Mouse (Mus musculus) retina, embryonic 14.5 days (tissue): ENCODE measurements around the gene A030014E15Rik.
"Not testable (repeated sequence)": the region's sequence is repeated elsewhere in the genome, so short reads cannot be mapped to it uniquely, and the experiment has no call there.

Experiments used
- DNase-seq: peaks from one replicate; pipeline ENCODE4 v3.0.0-alpha.2; 2015; ENCODE audit warnings: low spot score

A030014E15Rik gene

DNA sequence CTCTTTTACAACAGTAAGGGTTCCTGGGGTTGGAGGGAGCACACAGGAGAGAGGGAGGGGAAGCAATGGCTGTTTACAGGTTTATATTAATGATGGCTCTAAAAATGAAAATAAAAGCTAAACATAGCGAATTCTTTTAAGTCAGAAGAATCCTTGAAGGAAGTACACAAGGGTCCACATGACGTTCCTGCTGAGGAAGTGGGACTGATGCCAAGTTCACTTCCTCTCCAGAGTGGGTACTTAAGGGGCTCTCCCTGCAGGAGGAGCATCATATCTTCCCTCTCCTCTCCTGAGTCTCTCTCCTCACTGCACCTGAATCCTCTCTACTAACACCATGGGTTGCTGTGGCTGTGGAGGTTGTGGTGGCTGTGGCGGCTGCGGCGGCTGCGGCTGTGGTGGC is at the start of gene A030014E15Rik:
TSS of gene A030014E15Rik (plus strand) at position 268 of the 400 bp plus-strand sequence.
- DNase-seq, result no peak

DNA sequence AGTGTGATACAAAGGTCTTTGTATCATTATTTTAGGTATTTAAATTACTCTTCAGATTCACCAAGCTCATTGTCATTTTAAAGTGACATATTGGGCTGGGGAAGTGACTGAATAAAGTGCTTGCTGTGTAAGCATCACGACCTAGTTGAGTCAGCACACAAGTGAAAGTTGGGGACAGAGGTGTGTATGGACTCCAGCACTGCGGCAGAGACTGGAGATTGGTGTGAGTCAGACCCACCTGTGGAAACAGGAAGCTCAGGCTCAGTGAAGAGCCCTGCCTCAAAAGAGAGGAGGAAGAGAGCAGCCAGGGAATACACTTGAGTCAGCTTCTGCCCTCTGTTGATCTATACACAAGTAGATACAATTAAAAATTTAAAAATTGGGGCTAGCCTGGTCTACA is 45.5 kb upstream of the A030014E15Rik start:
- DNase-seq, result no peak

DNA sequence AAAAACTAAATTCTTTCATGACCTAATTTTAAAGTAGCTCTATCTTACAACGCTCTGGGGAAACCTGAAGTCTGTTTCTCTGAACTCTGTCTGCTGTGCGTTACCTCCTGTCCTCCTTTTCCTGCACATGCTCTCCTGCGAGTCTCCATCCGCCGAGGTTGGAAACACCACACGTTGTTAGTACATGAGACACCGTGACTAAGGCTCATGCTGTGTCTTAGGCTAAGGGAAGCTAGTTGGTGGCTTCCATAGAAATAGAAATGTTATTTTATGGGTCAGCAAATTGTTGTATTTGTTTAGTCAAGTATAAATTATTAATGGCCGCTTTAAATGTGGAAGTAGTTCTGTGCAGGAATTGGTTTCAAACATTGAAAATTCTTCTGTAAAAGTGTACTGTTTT is 44.5 kb upstream of the A030014E15Rik start:
- peak; percentile 54 for DNase-seq

DNA sequence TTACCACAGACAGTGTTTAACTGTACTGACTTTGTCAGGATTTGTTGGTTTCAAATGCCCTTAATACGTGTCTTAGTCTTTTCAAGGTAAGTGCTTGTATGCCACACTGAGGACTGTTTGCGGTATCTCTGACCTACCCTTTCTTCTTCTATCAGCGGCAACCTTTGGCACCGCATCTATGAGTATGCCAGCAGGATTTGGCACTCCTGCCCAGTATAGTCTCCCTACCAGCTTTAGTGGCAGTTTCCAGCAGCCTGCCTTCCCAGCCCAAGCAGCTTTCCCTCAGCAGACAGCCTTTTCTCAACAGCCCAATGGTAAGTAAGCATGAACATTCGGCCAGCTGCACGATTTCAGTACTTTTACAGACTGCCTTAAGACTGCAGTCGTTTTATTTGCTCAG is 31.4 kb upstream of the A030014E15Rik start:
- DNase-seq, result no peak

DNA sequence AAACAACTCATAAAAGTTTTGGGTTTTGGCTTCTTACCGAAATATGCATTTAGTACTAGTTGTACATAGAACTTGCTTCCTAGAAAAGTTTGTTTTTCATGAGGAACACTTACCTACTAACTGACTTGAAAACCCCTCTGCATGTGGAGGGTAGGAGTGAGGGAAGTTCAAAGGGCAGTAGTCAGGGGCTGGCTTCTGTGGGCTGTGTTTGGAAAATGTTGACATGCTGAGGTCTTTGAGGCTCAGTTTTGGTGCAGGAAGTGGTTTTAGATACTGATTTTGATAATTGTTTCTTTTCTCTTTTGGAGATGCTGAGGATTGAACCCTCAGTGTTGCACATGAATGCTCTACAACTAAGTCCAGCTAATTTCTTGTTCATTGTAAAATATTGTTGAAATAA is 24.1 kb upstream of the A030014E15Rik start:
- DNase-seq, result no peak

DNA sequence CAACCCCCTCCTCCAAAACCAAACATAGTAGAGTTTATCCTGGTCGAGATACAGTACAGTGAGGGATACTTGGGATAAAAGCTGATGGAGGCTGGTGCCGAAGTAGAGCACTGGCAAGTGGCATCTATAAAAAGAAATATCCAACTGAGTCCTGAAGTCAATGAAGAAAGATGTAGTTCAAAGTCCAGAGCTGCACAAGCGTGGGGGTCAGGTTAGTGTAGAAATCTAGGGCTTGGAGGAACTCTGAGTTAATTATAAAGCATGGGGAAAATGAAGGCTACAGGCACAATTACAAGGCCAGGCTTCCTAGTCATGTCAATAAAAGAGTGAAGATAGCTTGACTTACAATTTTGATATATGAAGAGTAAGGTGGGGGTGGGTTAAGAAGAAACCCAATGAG is 23.5 kb upstream of the A030014E15Rik start:
- DNase-seq, result no peak

DNA sequence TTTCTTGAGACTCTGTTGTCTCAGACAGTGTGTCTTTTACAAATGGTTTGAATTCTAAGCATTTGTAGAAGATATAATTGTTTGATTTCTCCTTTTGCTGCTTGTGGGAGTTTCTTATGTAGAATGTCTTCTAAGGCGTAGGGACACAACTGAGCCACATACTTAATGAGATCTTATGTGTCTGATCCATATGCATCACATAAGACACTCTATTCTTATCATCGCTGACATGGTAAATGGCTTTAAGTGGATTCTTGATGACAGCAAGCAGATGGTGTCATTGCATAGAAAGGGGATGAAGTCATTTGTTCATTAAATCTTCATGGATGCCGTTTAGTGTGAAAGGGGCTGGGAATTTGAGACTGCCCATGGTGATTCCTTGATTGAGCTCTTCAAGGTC is 18.8 kb upstream of the A030014E15Rik start:
- DNase-seq, result peak; percentile 31

DNA sequence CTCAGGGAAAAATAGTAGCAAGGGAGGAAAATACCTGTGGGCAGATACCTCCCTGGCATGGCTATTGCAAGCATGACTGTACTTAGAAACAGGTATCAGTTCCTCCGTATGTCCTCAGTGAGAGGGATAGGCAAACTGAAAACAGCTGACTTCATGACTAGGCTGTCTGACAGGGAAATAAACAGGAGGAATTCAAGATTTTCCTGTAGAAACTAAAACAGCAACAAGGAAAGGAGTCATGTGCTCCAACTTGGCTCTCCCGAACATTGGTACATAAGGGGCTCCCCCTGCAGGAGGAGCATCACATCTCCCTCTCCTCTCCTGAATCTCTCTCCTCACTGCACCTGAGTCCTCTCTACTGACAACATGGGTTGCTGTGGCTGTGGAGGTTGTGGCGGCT is 11.7 kb upstream of the A030014E15Rik start, which contains the start of gene A030005L19Rik:
TSS of gene A030005L19Rik (plus strand) at position 301 of the 400 bp plus-strand sequence.
- no peak for DNase-seq

DNA sequence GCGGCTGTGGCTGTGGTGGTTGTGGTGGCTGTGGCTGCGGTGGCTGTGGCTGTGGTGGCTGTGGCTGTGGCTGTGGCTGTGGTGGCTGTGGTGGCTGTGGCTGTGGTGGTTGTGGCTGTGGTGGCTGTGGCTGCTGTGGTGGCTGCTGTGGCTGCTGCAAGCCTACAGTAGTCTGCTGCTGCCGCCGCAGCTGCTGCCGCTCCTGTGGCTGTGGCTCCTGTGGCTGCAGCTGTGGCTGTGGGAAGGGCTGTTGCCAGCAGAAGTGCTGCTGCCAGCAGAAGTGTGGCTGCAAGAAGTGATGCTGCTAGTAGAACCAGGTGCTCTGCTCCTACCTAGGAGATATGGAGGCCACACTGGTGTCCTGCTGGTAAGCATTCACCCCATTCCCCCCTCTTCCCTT is 11.3 kb upstream of the A030014E15Rik start:
- not testable (repeated sequence) for DNase-seq

DNA sequence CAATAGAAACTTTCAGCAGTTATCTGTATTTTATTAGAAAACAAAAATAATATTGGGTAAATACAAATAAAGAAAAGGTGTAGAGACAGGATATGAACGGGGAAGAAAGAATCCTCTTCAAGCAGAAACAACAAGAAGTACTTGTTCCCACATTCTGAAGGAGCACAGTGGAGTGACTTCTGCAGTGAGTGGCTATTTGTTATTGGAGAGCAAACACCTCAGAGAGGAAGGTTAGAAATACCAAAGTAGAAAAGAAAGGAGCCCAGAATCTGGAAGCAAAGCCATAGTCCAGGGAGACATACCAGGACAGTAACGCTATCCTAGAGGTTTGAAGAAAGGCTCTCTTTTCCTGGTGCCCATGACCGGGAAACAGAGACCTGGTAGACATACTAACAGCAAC is 5.8 kb downstream of the A030014E15Rik start:
- not testable (repeated sequence) for DNase-seq

DNA sequence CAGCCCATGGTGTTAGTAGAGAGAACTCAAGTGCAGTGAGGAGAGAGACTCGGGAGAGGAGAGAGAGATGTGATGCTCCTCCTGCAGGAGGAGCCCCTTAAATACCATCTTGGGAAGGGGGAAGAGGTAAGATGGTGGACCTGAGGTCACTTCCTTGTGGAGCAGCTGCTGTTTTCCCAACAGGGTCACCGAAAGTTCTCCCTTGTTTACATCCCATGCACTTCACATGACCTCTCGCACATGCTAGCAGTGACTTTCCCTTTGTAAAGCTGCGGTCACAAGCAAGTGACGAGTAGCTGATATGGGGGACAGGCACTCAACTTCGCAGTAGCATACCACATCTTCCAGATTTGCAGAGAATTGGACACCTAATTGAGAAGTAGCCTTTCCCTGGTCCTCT is 6.6 kb downstream of the A030014E15Rik start, which contains the start of gene Gm6217:
TSS of gene Gm6217 (minus strand) at position 74 of the 400 bp plus-strand sequence.
- DNase-seq, result not testable (repeated sequence)

DNA sequence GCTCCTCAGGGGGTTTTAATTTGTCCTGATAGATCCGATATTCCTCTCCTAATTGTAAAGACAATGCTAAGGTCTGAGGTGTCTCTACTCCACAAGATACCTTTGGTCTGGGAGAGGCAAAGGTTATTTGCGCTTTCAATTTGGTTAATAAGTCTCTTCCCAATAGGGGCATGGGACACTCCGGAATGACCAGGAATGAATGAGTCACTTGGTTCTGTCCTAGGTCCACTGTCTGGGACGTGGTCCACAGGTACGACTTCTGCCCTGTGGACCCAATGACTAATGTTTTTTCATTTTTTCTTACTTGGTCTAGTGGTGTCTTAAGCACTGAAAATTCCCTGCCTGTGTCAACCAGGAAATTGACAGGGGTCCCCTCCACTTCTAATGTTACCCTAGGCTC is 13.9 kb downstream of the A030014E15Rik start:
- no peak for DNase-seq

DNA sequence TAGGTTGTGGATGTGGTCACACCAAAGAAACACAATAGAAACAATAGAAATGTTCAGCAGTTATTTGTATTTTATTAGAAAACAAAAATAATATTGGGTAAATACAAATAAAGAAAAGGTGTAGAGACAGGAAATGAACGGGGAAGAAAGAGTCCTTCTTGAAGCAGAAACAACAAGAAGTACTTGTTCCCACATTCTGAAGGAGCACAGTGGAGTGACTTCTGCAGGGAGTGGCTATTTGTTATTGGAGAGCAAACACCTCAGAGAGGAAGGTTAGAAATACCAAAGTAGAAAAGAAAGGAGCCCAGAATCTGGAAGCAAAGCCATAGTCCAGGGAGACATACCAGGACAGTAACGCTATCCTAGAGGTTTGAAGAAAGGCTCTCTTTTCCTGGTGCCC is 17.8 kb downstream of the A030014E15Rik start:
- DNase-seq, result not testable (repeated sequence)

DNA sequence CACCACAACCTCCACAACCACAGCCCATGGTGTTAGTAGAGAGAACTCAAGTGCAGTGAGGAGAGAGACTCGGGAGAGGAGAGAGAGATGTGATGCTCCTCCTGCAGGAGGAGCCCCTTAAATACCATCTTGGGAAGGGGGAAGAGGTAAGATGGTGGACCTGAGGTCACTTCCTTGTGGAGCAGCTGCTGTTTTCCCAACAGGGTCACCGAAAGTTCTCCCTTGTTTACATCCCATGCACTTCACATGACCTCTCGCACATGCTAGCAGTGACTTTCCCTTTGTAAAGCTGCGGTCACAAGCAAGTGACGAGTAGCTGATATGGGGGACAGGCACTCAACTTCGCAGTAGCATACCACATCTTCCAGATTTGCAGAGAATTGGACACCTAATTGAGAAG is 18.6 kb downstream of the A030014E15Rik start, which contains the start of gene A030003K21Rik:
TSS of gene A030003K21Rik (minus strand) at position 94 of the 400 bp plus-strand sequence.
- not testable (repeated sequence) for DNase-seq

DNA sequence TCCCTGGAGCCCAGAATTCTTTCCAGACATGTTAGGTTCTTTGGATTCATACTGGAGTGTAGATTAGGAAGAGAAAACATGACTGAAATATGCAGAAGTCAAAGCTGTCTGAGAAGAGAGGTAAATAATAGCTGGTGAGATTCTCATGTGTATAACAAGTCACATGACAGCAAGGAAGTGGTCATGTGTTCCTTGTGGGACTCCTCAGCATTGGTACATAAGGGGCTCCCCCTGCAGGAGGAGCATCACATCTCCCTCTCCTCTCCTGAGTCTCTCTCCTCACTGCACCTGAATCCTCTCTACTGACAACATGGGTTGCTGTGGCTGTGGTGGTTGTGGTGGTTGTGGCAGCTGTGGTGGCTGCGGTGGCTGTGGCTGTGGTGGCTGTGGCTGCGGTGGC is 21.3 kb downstream of the A030014E15Rik start:
- DNase-seq, result not testable (repeated sequence)

DNA sequence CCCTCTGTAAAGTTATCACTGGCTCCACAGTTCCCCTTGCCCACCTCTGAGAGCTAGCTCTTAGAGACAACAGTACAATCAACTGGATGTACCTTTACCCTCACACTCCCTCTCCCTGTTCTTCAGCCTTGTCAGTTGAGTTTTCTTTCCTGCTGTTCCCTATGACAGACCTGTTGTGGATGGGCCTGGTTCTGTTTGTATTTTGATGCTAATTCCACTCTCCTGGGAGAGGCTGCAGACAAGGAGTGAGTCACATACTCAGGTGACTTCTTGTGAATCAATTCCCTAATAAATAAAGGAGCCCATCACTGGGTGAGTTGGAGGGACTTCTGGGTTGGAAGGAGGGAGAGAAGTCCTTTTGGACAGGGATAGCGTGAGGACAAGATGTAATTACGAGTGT is 23.9 kb downstream of the A030014E15Rik start:
- no peak for DNase-seq

DNA sequence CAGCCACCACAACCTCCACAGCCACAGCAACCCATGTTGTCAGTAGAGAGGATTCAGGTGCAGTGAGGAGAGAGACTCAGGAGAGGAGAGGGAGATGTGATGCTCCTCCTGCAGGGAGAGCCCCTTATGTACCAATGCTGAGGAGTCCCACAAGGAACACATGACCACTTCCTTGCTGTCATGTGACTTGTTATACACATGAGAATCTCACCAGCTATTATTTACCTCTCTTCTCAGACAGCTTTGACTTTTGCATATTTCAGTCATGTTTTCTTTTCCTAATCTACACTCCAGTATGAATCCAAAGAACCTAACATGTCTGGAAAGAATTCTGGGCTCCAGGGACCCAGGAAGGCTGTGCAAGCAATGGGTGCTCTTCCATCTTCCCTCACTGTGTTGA is 31.2 kb downstream of the A030014E15Rik start, which contains the start of gene Gm7544:
TSS of gene Gm7544 (minus strand) at position 101 of the 400 bp plus-strand sequence.
- not testable (repeated sequence) for DNase-seq

DNA sequence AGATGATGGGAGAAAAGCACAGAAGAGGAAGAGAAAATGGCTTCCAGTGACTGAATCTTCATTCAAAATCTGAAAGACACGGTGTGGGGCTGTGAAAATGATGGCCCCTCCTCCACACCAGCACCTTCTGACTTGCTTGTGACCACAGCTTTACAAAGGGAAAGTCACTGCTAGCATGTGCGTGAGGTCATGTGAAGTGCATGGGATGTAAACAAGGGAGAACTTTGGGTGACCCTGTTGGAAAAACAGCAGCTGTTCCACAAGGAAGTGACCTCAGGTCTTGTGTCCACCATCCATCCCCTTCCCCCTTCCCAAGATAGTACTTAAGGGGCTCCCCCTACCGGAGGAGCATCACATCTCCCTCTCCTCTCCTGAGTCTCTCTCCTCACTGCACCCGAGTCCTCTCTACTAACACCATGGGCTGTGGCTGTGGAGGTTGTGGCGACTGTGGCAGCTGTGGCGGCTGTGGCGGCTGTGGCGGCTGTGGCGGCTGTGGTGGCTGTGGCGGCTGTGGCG is 35.2 kb downstream of the A030014E15Rik start, which contains the start of gene Gm47955:
TSS of gene Gm47955 (plus strand) at position 417 of the 516 bp plus-strand sequence.
- no peak for DNase-seq

DNA sequence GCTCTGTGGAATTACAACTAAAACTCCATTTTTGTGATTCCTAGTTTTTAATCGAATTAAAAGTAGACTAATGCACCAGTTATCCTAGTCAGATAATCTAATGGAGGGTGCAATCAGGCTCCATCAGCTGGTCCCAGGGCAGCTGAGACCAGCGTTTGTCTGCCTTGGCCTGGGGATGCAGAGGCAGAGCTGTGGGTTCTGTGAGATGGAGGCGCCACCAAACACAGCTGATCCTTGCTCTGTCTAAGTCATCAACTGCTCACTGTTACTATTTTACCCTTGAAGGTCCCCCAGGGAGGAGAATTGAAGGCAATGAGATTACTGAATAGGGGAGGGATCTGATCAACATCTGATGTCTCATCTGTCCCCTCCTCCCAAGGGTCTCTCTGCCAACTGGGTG is 41.7 kb downstream of the A030014E15Rik start:
- no peak for DNase-seq

DNA sequence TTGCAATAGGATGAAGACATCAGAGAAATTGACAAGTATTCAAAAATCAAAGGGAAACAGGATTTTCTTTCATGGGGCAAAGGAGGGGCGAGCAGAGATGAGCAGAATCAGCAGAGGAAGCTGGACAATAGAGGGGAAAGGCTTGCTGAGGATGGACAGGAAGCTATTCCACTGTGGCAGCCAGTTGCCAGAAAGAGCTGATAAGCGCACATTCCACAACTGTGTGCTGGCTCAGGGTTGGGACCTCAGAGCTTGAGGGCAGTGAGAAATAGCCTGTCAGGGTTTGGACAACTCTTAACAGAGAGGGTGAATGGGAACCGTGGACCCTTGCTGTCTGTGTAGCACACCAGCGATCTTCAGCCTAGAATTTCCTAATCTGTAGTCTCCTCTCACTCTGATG is 47.3 kb downstream of the A030014E15Rik start:
- DNase-seq, result no peak

DNA sequence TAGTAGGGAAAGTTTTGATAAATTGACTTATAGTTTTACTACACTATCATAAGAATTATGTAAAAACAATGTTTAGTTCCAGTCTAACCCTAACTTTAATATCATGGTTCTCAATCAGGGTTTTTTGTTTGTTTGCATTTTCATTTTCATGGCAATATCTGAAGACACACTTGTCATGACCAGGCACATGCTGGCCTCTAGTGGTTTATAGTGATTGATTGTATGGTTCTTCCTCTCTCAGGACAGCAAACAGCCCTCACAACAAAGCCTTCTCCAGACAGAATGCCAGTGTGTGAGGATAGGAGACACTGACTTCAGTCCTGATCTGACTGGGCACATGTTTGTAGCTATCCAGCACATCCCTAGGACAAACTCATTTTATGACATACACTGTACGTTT is 48.5 kb downstream of the A030014E15Rik start:
- no peak for DNase-seq

DNA sequence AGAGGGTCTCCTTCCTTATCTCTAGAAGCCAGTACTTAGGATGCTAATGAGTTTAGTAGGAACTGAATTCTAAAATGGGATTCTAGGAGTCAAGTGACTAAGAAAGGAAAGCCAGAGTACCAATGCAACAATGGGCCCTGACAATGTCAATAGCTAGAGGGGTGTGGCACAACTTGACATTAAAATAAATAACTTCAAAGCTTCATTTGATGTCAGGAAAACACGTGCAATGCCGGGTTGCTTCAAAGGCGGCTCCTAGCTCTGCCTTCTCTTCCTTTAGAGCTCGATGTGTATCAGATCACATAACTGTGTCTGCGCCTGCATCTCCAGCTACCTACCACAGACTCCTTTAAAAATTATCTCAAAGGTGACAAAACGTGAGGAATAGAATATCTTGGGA is 49.2 kb downstream of the A030014E15Rik start:
- no peak for DNase-seq

DNA sequence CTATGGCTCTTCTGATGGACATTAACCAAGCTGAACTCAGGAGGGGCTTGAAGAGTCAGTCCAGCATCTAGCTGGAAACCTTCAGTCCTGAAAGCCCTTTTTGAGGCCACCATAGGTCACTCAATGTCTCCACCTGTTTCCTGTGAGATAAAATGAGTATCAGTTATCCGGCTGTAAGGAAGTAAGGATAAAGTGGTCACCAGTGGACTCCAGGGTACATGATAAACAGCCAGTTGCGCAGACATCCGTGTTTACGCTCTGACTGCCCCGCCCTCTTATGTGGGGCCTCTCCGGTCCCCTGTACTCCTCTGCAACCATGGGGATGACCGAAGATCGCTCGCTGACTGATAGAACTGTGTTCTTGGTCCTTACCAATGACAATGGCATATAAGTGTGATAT is 49.6 kb downstream of the A030014E15Rik start:
- no peak for DNase-seq
